Mouse (Mus musculus): Measurements from ENCODE around the gene Gm20716.

GRCm38 (mm10) chr2:168199476-168199875 lies 30.7 kb downstream of the Gm20716 start:
- TF ChIP-seq POLR2A (IDR thresholded peaks at IDR 0.05; ENCODE audit: insufficient read depth, low read length) (no peak), EP300 (IDR thresholded peaks at IDR 0.05; ENCODE audit: insufficient read depth, low read depth, low read length) (no peak), CTCF (IDR thresholded peaks at IDR 0.05; ENCODE audit: low read depth, low read length) (no peak)

Data from ES-Bruce4 (cell line).